Mouse (Mus musculus) olfactory bulb, adult 2 months (tissue): ENCODE measurements around the gene Tfap2e. TPM values are rescaled to one million over a fixed set of nuclear protein-coding genes. Genes with fewer than 3 reads are reported as not detected.

ENCODE experiments used
- H3K27ac ChIP-seq: fragments of 200-500 bp; 2 replicates; pipeline ENCODE4 v1.5.1; 2012; ENCODE audit warnings: low read depth, low read length; ENCODE audit not compliant: insufficient read depth
- H3K4me1 ChIP-seq: fragments of 200-500 bp; 2 replicates; pipeline ENCODE4 v1.6.1; 2012; ENCODE audit warnings: low read length; ENCODE audit not compliant: control insufficient read depth, insufficient read depth
- H3K4me3 ChIP-seq: fragments of 200-500 bp; 2 replicates; pipeline ENCODE4 v1.5.1; 2012; ENCODE audit warnings: mild to moderate bottlenecking, low read depth, low read length, moderate library complexity; ENCODE audit not compliant: insufficient read depth
- CTCF ChIP-seq: fragments of 200-500 bp; IDR thresholded peaks from 2 replicates; pipeline ENCODE4 v1.5.1; 2012; ENCODE audit warnings: low read depth, mild to moderate bottlenecking, low read length, moderate library complexity; ENCODE audit not compliant: insufficient read depth
- POLR2A ChIP-seq: fragments of 200-500 bp; IDR thresholded peaks from 2 replicates; pipeline ENCODE4 v1.6.1; 2012; ENCODE audit warnings: mild to moderate bottlenecking, low read depth, low read length, moderate library complexity; ENCODE audit not compliant: insufficient read depth
- WGBS: fragments of 180-500 bp; shearing (Covaris S2); methylation state at CpG from one replicate; pipeline ENCODE4 v1.1.7; 2018; 5-methylcytosine and 5-hydroxymethylcytosine counted together
- polyA plus RNA-seq: library from polyadenylated mRNA; stranded (reverse); fragments of >200 nt; gene quantifications from 2 replicates; pipeline ENCODE4 v1.2.4, GENCODE M21; 2012; ENCODE audit warnings: low replicate concordance; ENCODE audit not compliant: missing spikeins, insufficient read depth, insufficient read length

Gene Tfap2e
- polyA plus RNA-seq, 1 experiment: not detected

GRCm38 (mm10) chr4:126753268-126754230 lies 17.5 kb upstream of the Tfap2e start, which contains the start of the genes Ncdn and AU040320:
TSS of gene Ncdn (minus strand) at chr4:126753438.
TSS of gene AU040320 (plus strand) at chr4:126753544.
- H3K4me1 ChIP-seq: peaks cover 24% of the 10 kb centered on the region
- H3K27ac ChIP-seq: peak within 1 kb of the TSS; percentile 98
- H3K4me3 ChIP-seq: peak within 1 kb of the TSS; percentile 90
- WGBS: under 1% methylated on average over 71 of the region's 71 CpGs
- TF ChIP-seq CTCF (no peak), POLR2A (peak; percentile 91)

- H3K4me1 ChIP-seq: peaks cover 27% of the 10 kb centered on the region
- under 1% methylated on average over 23 of the region's 23 CpGs for WGBS
- 0 out of 2 replicates have a peak, but pooled peaks have one; percentile 27 for TF ChIP-seq POLR2A
- no peak for TF ChIP-seq CTCF
- peak overlapping the region; percentile 97 for H3K27ac ChIP-seq
- peak overlapping the region; percentile 90 for H3K4me3 ChIP-seq
These were observed 16.6 kb upstream of the Tfap2e start for GRCm38 (mm10) chr4:126752608-126753141.

- Histone ChIP-seq H3K27ac (peak overlapping the region; percentile 97), H3K4me1 (peaks cover 28% of the 10 kb centered on the region), H3K4me3 (peak overlapping the region; percentile 90)
- TF ChIP-seq POLR2A (no peak), CTCF (no peak)
- 4% methylated on average over 13 of the region's 13 CpGs for WGBS
These were observed 16.1 kb upstream of the Tfap2e start for GRCm38 (mm10) chr4:126752024-126752607.

- H3K4me3 ChIP-seq: peak overlapping the region; percentile 90
- peaks cover 31% of the 10 kb centered on the region for H3K4me1 ChIP-seq
- peak overlapping the region; percentile 77 for H3K27ac ChIP-seq
- WGBS: 20% methylated on average over 10 of the region's 10 CpGs
- TF ChIP-seq POLR2A (no peak), CTCF (no peak)
These were observed 15.6 kb upstream of the Tfap2e start for GRCm38 (mm10) chr4:126751556-126752023.

GRCm38 (mm10) chr4:126750863-126751555 lies 15.0 kb upstream of the Tfap2e start:
- Histone ChIP-seq H3K27ac (peak overlapping the region; percentile 77), H3K4me3 (peak overlapping the region; percentile 90), H3K4me1 (peaks cover 36% of the 10 kb centered on the region)
- WGBS: 33% methylated on average over 8 of the region's 8 CpGs
- TF ChIP-seq CTCF: no peak
- no peak for TF ChIP-seq POLR2A

- peak overlapping the region; percentile 90 for H3K4me3 ChIP-seq
- TF ChIP-seq CTCF: no peak
- TF ChIP-seq POLR2A: no peak
- 16% methylated on average over 26 of the region's 26 CpGs for WGBS
- peak overlapping the region; percentile 59 for H3K27ac ChIP-seq
- peaks cover 40% of the 10 kb centered on the region for H3K4me1 ChIP-seq
These were observed 14.1 kb upstream of the Tfap2e start for GRCm38 (mm10) chr4:126750046-126750683.

GRCm38 (mm10) chr4:126749553-126749952 lies 13.5 kb upstream of the Tfap2e start:
- Histone ChIP-seq H3K27ac (peak overlapping the region; percentile 45), H3K4me3 (peak overlapping the region; percentile 90), H3K4me1 (peaks cover 45% of the 10 kb centered on the region)
- TF ChIP-seq POLR2A (no peak), CTCF (no peak)
- WGBS: 36% methylated on average over 11 of the region's 11 CpGs

GRCm38 (mm10) chr4:126748381-126748780 lies 12.3 kb upstream of the Tfap2e start:
- Histone ChIP-seq H3K27ac (no peak overlapping the region), H3K4me3 (peak overlapping the region; percentile 31), H3K4me1 (peaks cover 56% of the 10 kb centered on the region)
- WGBS: 69% methylated on average over 8 of the region's 8 CpGs
- TF ChIP-seq CTCF (no peak), POLR2A (no peak)
